ENCODE assay signal across 16 mouse cellular contexts in genomic region chr1:93334621-93335020, GRCm38 (mm10). TPM values are rescaled to one million over a fixed set of nuclear protein-coding genes. Genes with fewer than 3 reads are reported as not detected.
"Had no signal": no experiment of that assay in that cellular context is flagged by ENCODE, and none has a peak within 500 bp of the region (broad histone marks: within the 10 kb centered on the region; RNA-seq: fewer than 3 reads in every experiment).

No protein-coding gene starts in this region.

- DNase-seq: kidney, adult 18-20 months; kidney, postnatal 36 days; layer of hippocampus, adult 9-11 months; layer of hippocampus, postnatal 36 days; lung, adult 18-20 months; lung, postnatal 4 days; right cerebral cortex, adult 18-20 months; right cerebral cortex, postnatal 25 days; thymus, postnatal 4 days had no signal

- H3K27ac ChIP-seq: limb, embryonic 12.5 days; liver, embryonic 14.5 days; midbrain, embryonic 15.5 days; neural tube, embryonic 13.5 days had no signal

- H3K9ac ChIP-seq: limb, embryonic 12.5 days; liver, embryonic 14.5 days; midbrain, embryonic 15.5 days; neural tube, embryonic 13.5 days had no signal

- H3K4me3 ChIP-seq: limb, embryonic 12.5 days; midbrain, embryonic 15.5 days; neural tube, embryonic 13.5 days had no signal

- H3K9me3 ChIP-seq: limb, embryonic 12.5 days; midbrain, embryonic 15.5 days; neural tube, embryonic 13.5 days had no signal

- H3K36me3 ChIP-seq: midbrain, embryonic 15.5 days had no signal

- H3K27me3 ChIP-seq: limb, embryonic 12.5 days; midbrain, embryonic 15.5 days; neural tube, embryonic 13.5 days had no signal

- H3K4me1 ChIP-seq: limb, embryonic 12.5 days; midbrain, embryonic 15.5 days; neural tube, embryonic 13.5 days had no signal

- H3K4me2 ChIP-seq: limb, embryonic 12.5 days; midbrain, embryonic 11.5 days; midbrain, embryonic 15.5 days; neural tube, embryonic 13.5 days had no signal

- ATAC-seq: midbrain, embryonic 15.5 days had no signal

RNA-seq across cellular contexts. Expression of gene Ano7, which starts 39.1 kb away (rescaled TPM):
- total RNA-seq: liver, adult 2 months; megakaryocyte, adult 5-6 weeks had no signal
